Mouse (Mus musculus) heart, postnatal 0 days (tissue): ENCODE data around the gene Tubgcp6. TPM values are rescaled to one million over a fixed set of nuclear protein-coding genes. Genes with fewer than 3 reads are reported as not detected.

Experiments
- ATAC-seq: fragments of 200-750 bp; cut with Nextera tagmentation; 2 replicates; pipeline ENCODE4 v1.8.0; 2017; ENCODE audit warnings: low read depth, moderate number of reproducible peaks, moderate library complexity; ENCODE audit not compliant: insufficient read depth
- DNase-seq: peaks from one replicate; pipeline ENCODE4 v3.0.0-alpha.2; 2016; ENCODE audit warnings: low spot score
- H3K27ac ChIP-seq: fragments of 300-500 bp; sonication (generic); 2 replicates; pipeline ENCODE4 v1.5.1; 2014; ENCODE audit warnings: low read depth, mild to moderate bottlenecking
- H3K27me3 ChIP-seq: fragments of 300-500 bp; sonication (generic); 2 replicates; pipeline ENCODE4 v1.6.1; 2014; ENCODE audit warnings: low read length, mixed read lengths; ENCODE audit not compliant: control insufficient read depth, insufficient read depth
- H3K36me3 ChIP-seq: fragments of 300-500 bp; sonication (generic); replicated peaks from 2 replicates; pipeline ENCODE4 v1.6.1; 2014; ENCODE audit warnings: low read length, mixed read lengths; ENCODE audit not compliant: control insufficient read depth, insufficient read depth
- H3K4me1 ChIP-seq: fragments of 300-500 bp; sonication (generic); 2 replicates; pipeline ENCODE4 v1.6.1; 2014; ENCODE audit warnings: antibody characterized with exemption; ENCODE audit not compliant: control insufficient read depth, insufficient read depth
- H3K4me2 ChIP-seq: fragments of 300-500 bp; sonication (generic); 2 replicates; pipeline ENCODE4 v1.6.1; 2014; ENCODE audit warnings: low read depth, mild to moderate bottlenecking, low read length, moderate library complexity
- H3K4me3 ChIP-seq: fragments of 300-500 bp; sonication (generic); 2 replicates; pipeline ENCODE4 v1.5.1; 2014; ENCODE audit warnings: low read depth, low read length
- H3K9ac ChIP-seq: fragments of 300-500 bp; sonication (generic); replicated peaks from 2 replicates; pipeline ENCODE4 v1.6.1; 2014; ENCODE audit warnings: low read depth, low read length, mixed read lengths
- H3K9me3 ChIP-seq: fragments of 300-500 bp; sonication (generic); replicated peaks from 2 replicates; pipeline ENCODE4 v1.6.1; 2016; ENCODE audit warnings: low read length; ENCODE audit not compliant: control insufficient read depth
- CTCF ChIP-seq: IDR thresholded peaks from 2 replicates; pipeline ENCODE4 v1.5.1; 2016; ENCODE audit warnings: antibody characterized with exemption, control low read depth, low read depth
- EP300 ChIP-seq: IDR thresholded peaks from 2 replicates; pipeline ENCODE4 v1.6.1; 2016; ENCODE audit warnings: antibody characterized with exemption, low read depth
- WGBS: fragments of 180-500 bp; shearing (Covaris S2); extraction: QIAGEN DNeasy Blood & Tissue Kit; methylation state at CpG from one replicate; pipeline ENCODE4 v1.1.7; 2014; 5-methylcytosine and 5-hydroxymethylcytosine counted together
- polyA plus RNA-seq: library from polyadenylated mRNA; unstranded; fragments of >200 nt; fragmentation: Nextera tagmentation; extraction: Ambion mirVana; gene quantifications from 2 replicates; pipeline ENCODE4 v1.2.1, GENCODE M21; 2015
- total RNA-seq: library from RNA; depleted of rRNA; stranded (reverse); fragments of >200 nt; gene quantifications from 2 replicates; pipeline ENCODE4 v1.2.3, GENCODE M21; 2014; ENCODE audit warnings: low replicate concordance

Tubgcp6 gene
- total and polyA plus RNA-seq, 2 experiments from 2014 or later = 4.4 to 26.9 TPM

DNA sequence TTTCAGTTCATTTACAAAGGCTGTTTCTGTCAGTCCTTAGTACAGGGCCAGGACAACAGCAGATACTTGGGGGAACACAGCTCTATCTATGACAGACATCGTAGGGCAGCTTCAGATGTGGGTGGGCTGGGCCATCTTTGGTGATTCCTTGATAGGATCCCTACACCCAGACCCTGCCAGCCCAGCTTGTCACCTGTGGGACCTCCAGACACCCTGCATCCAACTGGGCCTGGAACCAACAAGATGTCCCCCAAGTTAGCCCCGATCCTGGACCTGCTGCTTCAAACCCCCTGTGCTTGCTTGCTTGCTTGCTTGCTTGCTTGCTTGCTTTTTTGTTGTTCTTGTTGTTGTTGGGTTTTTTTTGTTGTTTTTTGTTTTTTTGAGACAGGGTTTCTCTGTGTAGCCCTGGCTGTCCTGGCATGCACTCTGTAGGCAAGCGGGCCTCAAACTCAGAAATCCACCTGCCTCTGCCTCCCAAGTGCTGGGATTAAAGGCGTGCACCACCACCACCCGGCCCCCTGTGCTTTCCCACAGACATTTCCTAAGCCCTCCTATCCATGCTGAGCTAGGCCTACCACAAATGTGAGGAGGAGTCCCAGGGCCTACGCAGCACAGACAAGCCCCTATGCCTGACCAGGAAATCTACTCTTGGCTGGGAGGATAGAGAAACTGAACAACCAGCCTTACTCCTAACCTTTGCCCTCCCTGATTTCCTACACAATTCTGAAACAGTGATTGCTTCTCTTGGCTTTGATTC lies 61.0 kb downstream of the Tubgcp6 start:
- Histone ChIP-seq H3K27me3 (peaks cover 34% of the 10 kb centered on the region), H3K36me3 (no peaks in the 10 kb centered on the region), H3K4me3 (no peak overlapping the region), H3K27ac (no peak overlapping the region), H3K4me2 (no peak overlapping the region), H3K9ac (no peak overlapping the region), H3K4me1 (peaks cover 4% of the 10 kb centered on the region; the same call in 1 of the 2 replicates), H3K9me3 (no peaks in the 10 kb centered on the region)
- TF ChIP-seq CTCF = no peak
- no peak for TF ChIP-seq EP300
- no peak for DNase-seq
- 89% methylated on average over 6 of the region's 6 CpGs for WGBS
- no peak for ATAC-seq

DNA sequence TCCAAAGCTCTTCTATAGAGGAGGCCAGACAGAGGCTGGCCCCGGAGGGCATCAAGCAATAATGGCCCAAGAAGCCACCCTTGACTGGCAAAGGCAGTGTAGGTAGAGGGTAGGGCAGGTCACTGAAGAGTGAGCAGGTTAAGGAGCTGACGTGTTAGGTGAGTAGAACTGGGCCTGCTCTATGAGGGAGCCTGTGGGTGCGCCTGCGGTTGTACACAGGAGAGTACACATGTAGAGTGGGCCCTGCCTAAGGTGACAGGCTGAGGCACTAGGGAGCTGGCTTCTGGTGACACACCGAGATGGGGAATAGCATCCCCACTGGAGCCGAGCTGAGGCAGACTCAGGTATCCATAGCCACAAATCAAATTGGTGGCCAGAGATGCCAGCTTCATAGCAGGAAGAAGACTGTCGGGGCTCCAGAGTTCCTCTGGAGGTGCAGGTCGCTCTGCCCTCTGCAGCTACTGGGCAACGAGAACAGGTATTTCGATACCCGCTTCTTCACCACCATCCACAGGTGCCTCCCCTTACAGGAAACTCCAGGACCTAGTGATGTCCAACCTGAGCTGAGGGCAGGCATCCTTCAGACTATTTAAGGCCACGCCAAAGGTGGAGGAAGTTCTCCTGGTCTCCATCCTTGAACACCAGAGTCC lies 62.0 kb downstream of the Tubgcp6 start:
- peaks cover 4% of the 10 kb centered on the region; the same call in 1 of the 2 replicates for H3K4me1 ChIP-seq
- no peaks in the 10 kb centered on the region; the same call in 1 of the 2 replicates for H3K36me3 ChIP-seq
- no peak overlapping the region for H3K4me3 ChIP-seq
- DNase-seq (no peak), ATAC-seq (no peak)
- no peak overlapping the region for H3K27ac ChIP-seq
- H3K9me3 ChIP-seq = no peaks in the 10 kb centered on the region
- H3K27me3 ChIP-seq = peaks cover 27% of the 10 kb centered on the region
- TF ChIP-seq CTCF (no peak), EP300 (no peak)
- H3K4me2 ChIP-seq = no peak overlapping the region
- no peak overlapping the region for H3K9ac ChIP-seq
- 92% methylated on average over 12 of the region's 12 CpGs for WGBS

DNA sequence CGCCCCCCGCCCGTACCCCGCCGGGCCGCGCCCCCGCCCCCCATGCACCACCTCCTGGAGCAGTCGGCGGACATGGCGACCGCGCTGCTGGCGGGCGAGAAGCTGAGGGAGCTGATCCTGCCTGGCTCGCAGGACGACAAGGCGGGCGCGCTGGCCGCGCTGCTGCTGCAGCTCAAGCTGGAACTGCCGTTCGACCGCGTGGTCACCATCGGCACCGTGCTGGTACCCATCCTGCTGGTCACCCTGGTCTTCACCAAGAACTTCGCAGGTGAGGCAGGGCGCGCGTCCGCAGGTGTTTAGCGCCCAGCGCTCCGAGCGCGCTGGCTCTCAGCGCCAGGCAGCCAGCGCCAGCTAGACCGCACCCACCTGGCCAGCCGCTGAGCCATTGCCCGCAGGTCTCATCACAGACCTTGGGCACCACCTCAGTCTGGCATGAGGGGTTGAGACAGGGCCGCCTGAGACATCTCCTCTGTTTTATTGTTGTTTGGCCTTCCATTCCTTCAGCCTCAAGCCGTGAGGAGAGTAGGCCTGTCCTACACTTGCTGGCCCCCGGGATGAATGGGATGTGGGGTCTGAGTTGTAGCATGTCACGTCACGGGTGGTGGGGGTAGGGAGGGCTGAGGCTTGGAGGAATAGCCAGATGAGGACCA lies 62.8 kb downstream of the Tubgcp6 start:
- H3K4me3 ChIP-seq = peak overlapping the region; percentile 68
- H3K36me3 ChIP-seq = peaks cover 2% of the 10 kb centered on the region
- H3K27me3 ChIP-seq = peaks cover 27% of the 10 kb centered on the region
- ATAC-seq (peak; percentile 44; the same call in 1 of the 2 replicates), DNase-seq (no peak)
- 4% methylated on average over 32 of the region's 48 CpGs for WGBS
- no peak overlapping the region for H3K27ac ChIP-seq
- peak overlapping the region; percentile 99 for H3K4me2 ChIP-seq
- no peaks in the 10 kb centered on the region for H3K9me3 ChIP-seq
- no peak for TF ChIP-seq CTCF
- TF ChIP-seq EP300 = no peak
- H3K9ac ChIP-seq = peak overlapping the region; percentile 66
- H3K4me1 ChIP-seq = peaks cover 4% of the 10 kb centered on the region; the same call in 1 of the 2 replicates

DNA sequence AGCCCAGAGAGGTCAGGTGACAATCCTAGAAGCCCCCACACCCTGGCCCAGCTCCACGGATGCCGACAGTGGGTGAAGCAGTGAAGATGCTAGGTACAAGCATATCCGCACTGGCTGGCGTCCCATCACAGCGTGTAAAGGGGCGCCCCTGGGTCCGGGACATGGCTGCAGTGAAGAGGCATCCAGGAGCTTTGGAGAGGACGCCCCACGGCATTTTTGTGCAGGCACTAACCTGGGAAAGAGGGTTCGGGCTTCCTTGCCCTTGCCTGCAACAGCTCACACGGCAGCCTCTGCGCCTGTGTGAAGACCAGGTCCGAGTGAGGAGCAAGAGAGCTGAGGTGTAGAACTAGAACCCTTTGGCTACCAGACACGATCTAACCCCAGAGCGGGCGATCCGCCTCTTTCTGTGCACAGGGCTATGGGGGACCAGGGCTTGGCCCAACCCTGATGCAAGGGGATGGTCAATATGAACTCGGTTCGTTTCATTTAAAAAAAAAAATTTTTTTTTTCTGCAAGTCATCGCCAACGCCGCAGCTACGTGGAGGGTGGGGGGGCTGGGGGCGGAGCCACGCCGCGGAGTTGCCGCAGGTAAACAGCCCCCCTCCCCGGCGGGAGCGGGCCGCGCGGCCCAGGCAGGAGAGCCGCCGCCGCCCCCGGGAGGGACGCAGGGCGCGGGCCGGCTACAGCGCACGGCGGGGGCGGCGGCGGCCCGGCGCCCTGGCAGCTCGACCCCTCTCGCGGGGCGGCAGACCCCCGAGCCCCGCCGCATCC lies 63.6 kb downstream of the Tubgcp6 start, which contains the start of gene Panx2:
TSS of gene Panx2 (plus strand) at position 574 of the 771 bp plus-strand sequence.
- peaks cover 27% of the 10 kb centered on the region for H3K27me3 ChIP-seq
- H3K9me3 ChIP-seq = no peaks in the 10 kb centered on the region
- WGBS = under 1% methylated on average over 56 of the region's 57 CpGs

DNA sequence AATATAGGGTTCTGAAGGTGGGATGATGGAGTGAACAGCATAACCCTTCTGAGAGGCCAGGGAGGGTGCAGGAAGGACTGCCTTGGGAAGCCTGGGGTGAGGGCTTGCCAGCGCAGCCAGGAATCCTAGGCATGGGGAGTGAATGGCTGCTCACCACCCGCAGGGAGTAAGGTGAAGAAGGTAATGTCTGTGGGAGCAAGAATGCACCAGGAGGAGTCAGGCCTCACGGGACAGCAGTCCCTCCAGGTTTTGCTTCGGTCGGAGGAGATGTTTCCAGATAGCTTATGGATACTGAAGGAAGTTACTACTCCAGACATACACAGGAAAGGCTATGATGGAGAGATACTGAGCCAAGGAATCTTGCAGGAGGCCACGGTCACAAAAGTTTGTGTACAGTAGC lies 64.2 kb downstream of the Tubgcp6 start:
- Histone ChIP-seq H3K4me2 (peak overlapping the region; percentile 99), H3K27ac (no peak overlapping the region), H3K4me3 (peak overlapping the region; percentile 68; the same call in 1 of the 2 replicates), H3K9ac (peak overlapping the region; percentile 66; the same call in 1 of the 2 replicates), H3K4me1 (peaks cover 4% of the 10 kb centered on the region; the same call in 1 of the 2 replicates), H3K36me3 (peaks cover 14% of the 10 kb centered on the region), H3K27me3 (peaks cover 27% of the 10 kb centered on the region), H3K9me3 (no peaks in the 10 kb centered on the region)
- DNase-seq (no peak), ATAC-seq (no peak)
- 27% methylated on average over 6 of the region's 6 CpGs for WGBS
- TF ChIP-seq CTCF = no peak
- TF ChIP-seq EP300 = no peak

More for the DNA sequence above, 63.6 kb downstream of the Tubgcp6 start, which contains the start of gene Panx2:
- ATAC-seq = 0 out of 2 replicates have a peak, but pooled peaks have one; percentile 18
- Histone ChIP-seq H3K9ac (peak within 1 kb of the TSS; percentile 66), H3K4me3 (peak within 1 kb of the TSS; percentile 68), H3K4me1 (peaks cover 4% of the 10 kb centered on the region; the same call in 1 of the 2 replicates), H3K27ac (no peak within 1 kb of the TSS), H3K36me3 (peaks cover 9% of the 10 kb centered on the region), H3K4me2 (peak within 1 kb of the TSS; percentile 99)
- no peak for DNase-seq
- no peak for TF ChIP-seq EP300
- no peak for TF ChIP-seq CTCF
